Mouse (Mus musculus) monocyte, adult 2 months (primary cell): ENCODE measurements around the gene B4galnt1.
"Not testable (repeated sequence)": the region's sequence is repeated elsewhere in the genome, so short reads cannot be mapped to it uniquely, and the experiment has no call there.

Source experiments
- DNase-seq, 2 experiments: peaks; one replicate each; pipeline ENCODE4 v3.0.0; 2022; ENCODE audit warnings: low spot score in 2 of 2, low read depth in 1 of 2

Gene B4galnt1

DNA sequence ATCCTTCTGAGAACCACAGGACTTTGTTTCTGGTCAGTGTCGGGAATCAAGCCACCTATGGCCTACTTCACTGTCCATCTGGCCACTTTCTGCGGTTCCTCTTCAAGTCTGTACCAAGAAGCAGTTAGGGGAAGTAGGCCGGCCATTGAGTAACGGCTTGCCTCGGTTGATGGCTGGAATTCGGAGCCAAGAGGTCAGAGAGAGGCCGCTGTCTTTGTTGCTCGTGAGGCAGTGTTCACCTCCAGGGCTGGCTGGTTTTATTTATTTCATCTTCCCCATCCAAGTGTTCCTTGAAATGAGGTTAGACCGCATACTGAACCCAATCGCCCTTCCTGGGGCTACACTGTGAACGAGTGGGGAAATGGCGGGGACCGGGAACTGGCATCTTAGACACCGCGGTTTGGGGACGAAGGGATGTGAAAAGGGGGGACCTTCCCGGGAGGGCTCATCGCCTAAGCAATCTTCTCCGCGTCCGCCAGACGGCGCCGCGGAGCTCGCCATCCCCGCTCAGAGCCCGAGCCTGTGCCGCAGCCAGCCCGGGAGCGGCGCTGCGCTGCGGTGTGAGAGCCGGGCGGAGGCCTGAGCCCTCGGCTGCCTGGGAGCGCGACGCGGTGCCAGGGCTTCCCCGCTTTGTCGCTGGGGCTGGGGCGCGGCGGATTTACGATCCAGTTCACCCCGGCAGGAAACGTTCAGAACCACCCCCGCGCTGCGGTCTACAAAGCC is at the start of gene B4galnt1:
Gene B4galnt1 (plus strand): TSS at position 595 of the 723 bp plus-strand sequence.
- peak; percentile 54 to 77 for DNase-seq

DNA sequence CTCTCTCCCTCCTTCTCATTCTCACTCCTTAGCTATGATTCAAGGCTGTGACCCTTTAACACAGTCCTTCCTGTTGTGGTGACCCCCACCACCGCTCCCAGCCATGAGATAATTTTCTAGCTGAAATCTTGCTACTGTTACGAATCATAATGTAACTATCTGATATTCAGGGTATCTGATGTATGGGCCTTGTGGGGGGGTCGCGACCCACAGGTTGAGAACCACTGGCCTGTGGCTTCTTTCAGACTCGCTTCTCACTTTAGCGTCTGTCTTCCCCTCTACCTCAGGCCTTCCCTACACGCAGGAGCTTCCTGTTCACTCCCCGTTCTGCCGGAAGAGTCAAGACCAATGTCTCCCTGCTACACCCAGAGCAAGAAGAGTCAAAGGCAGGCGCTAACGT is 46.6 kb upstream of the B4galnt1 start:
- DNase-seq: no peak

GRCm38 (mm10) chr10:127119229-127119628 is 45.8 kb upstream of the B4galnt1 start:
- no peak for DNase-seq

GRCm38 (mm10) chr10:127120301-127121065 is 44.5 kb upstream of the B4galnt1 start:
- DNase-seq: no peak

- DNase-seq: peak; percentile 90 to 93
Measured at GRCm38 (mm10) chr10:127121066-127121477, 44.0 kb upstream of the B4galnt1 start, which contains the start of gene Os9. Gene Os9 (minus strand): TSS chr10:127121131.

- DNase-seq: no peak
Measured at GRCm38 (mm10) chr10:127122018-127122417, 43.0 kb upstream of the B4galnt1 start.

- no peak for DNase-seq
Measured at GRCm38 (mm10) chr10:127122784-127123435, 42.1 kb upstream of the B4galnt1 start.

- peak in 1 of 2 experiments; percentile 49 for DNase-seq
Measured at GRCm38 (mm10) chr10:127123436-127123805, 41.6 kb upstream of the B4galnt1 start.

- DNase-seq: no peak
Measured at GRCm38 (mm10) chr10:127125210-127126001, 39.6 kb upstream of the B4galnt1 start.

GRCm38 (mm10) chr10:127126579-127126978 is 38.4 kb upstream of the B4galnt1 start:
- DNase-seq: no peak

GRCm38 (mm10) chr10:127127711-127128279 is 37.2 kb upstream of the B4galnt1 start:
- no peak for DNase-seq

GRCm38 (mm10) chr10:127129431-127129830 is 35.6 kb upstream of the B4galnt1 start:
- no peak for DNase-seq

DNA sequence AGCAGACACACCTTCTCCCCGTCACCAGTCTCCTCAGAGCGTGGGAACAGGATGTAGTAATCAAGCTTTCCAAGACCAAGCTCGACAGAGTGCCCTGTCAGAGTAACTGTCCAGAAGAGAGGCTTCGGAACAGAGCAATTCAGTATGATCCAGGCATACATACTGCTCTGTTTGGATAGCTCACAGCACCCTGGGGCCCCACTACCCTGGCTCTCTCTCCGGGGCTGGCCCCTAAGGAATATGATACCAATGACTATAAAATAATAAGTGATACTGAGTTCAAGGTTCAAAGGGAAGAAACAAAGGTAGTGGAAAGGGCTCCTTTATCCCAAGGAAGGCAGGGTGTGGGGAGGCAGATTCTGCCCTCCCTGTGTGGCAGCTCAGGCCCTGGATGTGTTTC is 32.6 kb upstream of the B4galnt1 start:
- DNase-seq: no peak

GRCm38 (mm10) chr10:127134394-127135035 is 30.5 kb upstream of the B4galnt1 start:
- DNase-seq: not testable (repeated sequence)

- no peak for DNase-seq
Measured at GRCm38 (mm10) chr10:127135118-127135836, 29.7 kb upstream of the B4galnt1 start.

- DNase-seq: peak; percentile 49 to 68
Measured at GRCm38 (mm10) chr10:127136510-127136909, 28.5 kb upstream of the B4galnt1 start.

- no peak for DNase-seq
Measured at GRCm38 (mm10) chr10:127137896-127138295, 27.1 kb upstream of the B4galnt1 start.

GRCm38 (mm10) chr10:127138328-127139141 is 26.5 kb upstream of the B4galnt1 start:
- no peak for DNase-seq

GRCm38 (mm10) chr10:127140971-127141370 is 24.1 kb upstream of the B4galnt1 start:
- DNase-seq: no peak
